Mouse (Mus musculus) brain, adult 2 months (tissue): ENCODE data around the gene Cep295nl.
"Not testable (repeated sequence)": the region's sequence is repeated elsewhere in the genome, so short reads cannot be mapped to it uniquely, and the experiment has no call there.

ENCODE experiments used
- DNase-seq: peaks from one replicate; pipeline ENCODE4 v3.0.0; 2011; ENCODE audit warnings: low read depth, low spot score

Cep295nl gene

GRCm38 (mm10) chr11:118342400-118342981 is at the start of gene Cep295nl:
Gene Cep295nl, minus strand, starts transcription at chr11:118342500.
- DNase-seq: peak; percentile 67

GRCm38 (mm10) chr11:118387816-118388215 is 45.5 kb upstream of the Cep295nl start:
- not testable (repeated sequence) for DNase-seq

- DNase-seq: peak; percentile 90
Observed at GRCm38 (mm10) chr11:118379251-118380009, 37.1 kb upstream of the Cep295nl start.

- no peak for DNase-seq
Observed at GRCm38 (mm10) chr11:118378656-118379055, 36.4 kb upstream of the Cep295nl start.

GRCm38 (mm10) chr11:118376323-118376722 is 34.0 kb upstream of the Cep295nl start:
- not testable (repeated sequence) for DNase-seq

- no peak for DNase-seq
Observed at GRCm38 (mm10) chr11:118375881-118376280, 33.6 kb upstream of the Cep295nl start.

GRCm38 (mm10) chr11:118375461-118375860 is 33.2 kb upstream of the Cep295nl start:
- no peak for DNase-seq

GRCm38 (mm10) chr11:118375006-118375405 is 32.7 kb upstream of the Cep295nl start:
- no peak for DNase-seq

GRCm38 (mm10) chr11:118374506-118374905 is 32.2 kb upstream of the Cep295nl start:
- no peak for DNase-seq

GRCm38 (mm10) chr11:118372641-118373040 is 30.3 kb upstream of the Cep295nl start:
- no peak for DNase-seq

- no peak for DNase-seq
Observed at GRCm38 (mm10) chr11:118371876-118372275, 29.6 kb upstream of the Cep295nl start.

- DNase-seq: no peak
Observed at GRCm38 (mm10) chr11:118369657-118370056, 27.4 kb upstream of the Cep295nl start.

GRCm38 (mm10) chr11:118369251-118369650 is 27.0 kb upstream of the Cep295nl start:
- DNase-seq: no peak

GRCm38 (mm10) chr11:118368330-118368729 is 26.0 kb upstream of the Cep295nl start:
- no peak for DNase-seq

GRCm38 (mm10) chr11:118366559-118366958 is 24.3 kb upstream of the Cep295nl start:
- no peak for DNase-seq

GRCm38 (mm10) chr11:118366108-118366507 is 23.8 kb upstream of the Cep295nl start:
- DNase-seq: no peak

GRCm38 (mm10) chr11:118365171-118365570 is 22.9 kb upstream of the Cep295nl start:
- peak; percentile 75 for DNase-seq

GRCm38 (mm10) chr11:118364021-118364420 is 21.7 kb upstream of the Cep295nl start:
- DNase-seq: no peak

GRCm38 (mm10) chr11:118362971-118363518 is 20.7 kb upstream of the Cep295nl start:
- peak; percentile 52 for DNase-seq

GRCm38 (mm10) chr11:118362501-118362900 is 20.2 kb upstream of the Cep295nl start:
- DNase-seq: no peak

GRCm38 (mm10) chr11:118360907-118361341 is 18.6 kb upstream of the Cep295nl start:
- DNase-seq: no peak

- no peak for DNase-seq
Observed at GRCm38 (mm10) chr11:118360491-118360890, 18.2 kb upstream of the Cep295nl start.

GRCm38 (mm10) chr11:118355640-118356039 is 13.3 kb upstream of the Cep295nl start, which contains the start of gene Timp2:
Gene Timp2, minus strand, starts transcription at chr11:118355740.
- no peak for DNase-seq
